Mouse (Mus musculus) kidney, postnatal 25 days (tissue): Measurements from ENCODE around the gene Pip4k2b.
A peak's percentile ranks its signal among the peaks of the same experiment; 100 is the strongest.
"Not testable (repeated sequence)": the region's sequence is repeated elsewhere in the genome, so short reads cannot be mapped to it uniquely, and the experiment has no call there.

Experiments
- DNase-seq, 2 experiments: peaks; one replicate each; pipeline ENCODE4 v3.0.0; 2021; ENCODE audit warnings: mixed read lengths in 2 of 2

Pip4k2b gene

DNA sequence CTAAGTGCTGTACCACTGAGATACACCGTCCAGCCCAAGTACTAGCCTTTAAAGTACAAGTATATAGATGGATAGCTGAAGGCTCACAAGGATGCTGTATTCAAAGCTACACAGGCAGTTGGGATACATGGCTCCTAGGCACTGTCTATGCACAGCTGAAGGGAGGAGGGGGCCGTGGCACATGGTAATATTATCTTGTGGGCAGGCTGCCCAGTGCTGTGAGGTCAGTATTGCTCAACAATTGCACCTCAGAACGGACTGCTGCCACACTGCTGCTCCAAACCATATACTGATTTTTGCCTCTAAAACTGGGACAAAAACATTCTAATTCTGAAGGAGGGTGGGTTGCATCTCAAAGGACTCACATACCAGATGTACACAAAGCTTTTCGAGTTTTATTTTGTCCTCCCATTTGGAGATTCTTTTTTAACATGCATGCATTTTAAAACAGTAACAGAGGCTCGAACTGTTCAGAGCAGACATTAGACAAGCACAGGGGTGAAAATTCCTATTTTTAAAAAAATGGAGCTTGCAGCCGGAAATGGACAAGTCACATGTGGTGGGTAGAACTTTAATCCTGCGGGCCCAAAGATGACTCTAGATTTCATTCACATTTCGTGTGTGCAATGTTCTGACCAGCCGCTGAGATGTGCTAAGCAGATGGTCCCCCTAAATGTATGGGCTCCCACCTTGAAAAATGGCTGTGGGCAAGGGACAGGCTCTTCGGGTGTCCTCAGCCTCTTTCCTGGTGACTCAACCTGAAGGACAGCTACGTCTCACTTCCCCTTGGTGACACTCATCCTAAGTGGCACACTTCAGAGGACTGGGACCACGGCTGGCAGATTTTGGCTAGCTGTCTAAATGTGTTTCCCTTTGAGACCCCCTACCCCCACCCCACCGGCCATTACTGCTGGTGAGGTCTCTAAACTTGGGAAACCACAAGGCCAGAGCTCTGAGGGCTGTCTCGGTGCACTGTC, 29.4 kb downstream of the Pip4k2b start:
- DNase-seq = no peak

DNA sequence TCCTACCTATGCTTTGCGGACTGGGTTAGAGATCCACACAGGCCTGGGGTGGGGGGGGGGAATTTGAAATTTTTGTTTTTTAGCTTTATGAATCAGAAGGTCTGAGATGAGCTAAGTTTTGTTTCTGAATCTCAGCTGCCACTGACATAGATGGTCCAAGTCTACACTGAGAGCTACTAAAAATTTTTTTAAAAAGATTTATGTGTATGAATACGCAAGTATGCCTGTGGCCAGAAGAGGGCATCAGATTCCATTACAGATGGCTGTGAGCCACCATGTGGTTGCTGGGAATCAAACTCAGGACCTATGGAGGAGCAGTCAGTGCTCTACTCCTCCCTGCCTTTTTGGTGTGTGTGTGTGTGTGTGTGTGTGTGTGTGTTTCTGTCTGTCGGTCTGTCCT, 30.1 kb downstream of the Pip4k2b start:
- no peak for DNase-seq

DNA sequence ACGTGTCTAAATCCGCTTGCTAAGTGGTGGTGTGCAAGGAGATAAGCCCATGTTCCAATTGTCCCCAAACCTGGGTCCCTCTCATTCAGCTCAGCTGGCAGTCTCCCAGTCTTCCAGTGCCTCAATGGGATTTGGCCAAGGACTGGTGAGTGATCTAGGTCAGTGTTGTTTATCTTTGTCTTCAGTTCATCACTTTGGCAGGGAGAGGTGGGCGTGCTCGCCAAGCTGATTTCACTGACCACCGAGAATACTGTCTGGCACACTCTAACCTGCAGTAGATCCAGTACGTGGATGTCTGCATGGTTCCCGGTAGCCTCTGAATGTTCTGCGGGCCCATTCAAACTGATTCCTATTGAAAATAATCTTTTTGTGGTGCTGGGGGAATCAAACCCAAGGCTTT, 30.6 kb downstream of the Pip4k2b start:
- DNase-seq = no peak

DNA sequence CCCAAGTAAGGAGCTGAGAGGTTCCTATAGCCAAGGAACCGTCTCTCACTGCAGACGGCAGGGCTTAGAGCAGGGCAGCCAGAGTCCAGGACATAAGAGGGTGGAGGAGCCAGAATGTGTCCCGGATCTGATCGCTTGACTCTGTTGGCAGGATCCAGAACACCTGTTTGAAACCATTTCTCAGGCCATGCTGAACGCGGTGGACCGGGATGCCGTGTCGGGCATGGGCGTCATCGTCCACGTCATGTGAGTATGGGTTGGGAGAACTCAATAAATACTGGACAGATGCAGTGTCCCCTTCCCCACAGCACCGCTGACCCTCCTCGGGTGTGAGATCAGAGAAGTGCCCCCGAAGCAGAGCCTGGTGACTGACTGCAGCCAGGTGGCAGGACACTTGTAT, 32.2 kb downstream of the Pip4k2b start:
- no peak for DNase-seq

DNA sequence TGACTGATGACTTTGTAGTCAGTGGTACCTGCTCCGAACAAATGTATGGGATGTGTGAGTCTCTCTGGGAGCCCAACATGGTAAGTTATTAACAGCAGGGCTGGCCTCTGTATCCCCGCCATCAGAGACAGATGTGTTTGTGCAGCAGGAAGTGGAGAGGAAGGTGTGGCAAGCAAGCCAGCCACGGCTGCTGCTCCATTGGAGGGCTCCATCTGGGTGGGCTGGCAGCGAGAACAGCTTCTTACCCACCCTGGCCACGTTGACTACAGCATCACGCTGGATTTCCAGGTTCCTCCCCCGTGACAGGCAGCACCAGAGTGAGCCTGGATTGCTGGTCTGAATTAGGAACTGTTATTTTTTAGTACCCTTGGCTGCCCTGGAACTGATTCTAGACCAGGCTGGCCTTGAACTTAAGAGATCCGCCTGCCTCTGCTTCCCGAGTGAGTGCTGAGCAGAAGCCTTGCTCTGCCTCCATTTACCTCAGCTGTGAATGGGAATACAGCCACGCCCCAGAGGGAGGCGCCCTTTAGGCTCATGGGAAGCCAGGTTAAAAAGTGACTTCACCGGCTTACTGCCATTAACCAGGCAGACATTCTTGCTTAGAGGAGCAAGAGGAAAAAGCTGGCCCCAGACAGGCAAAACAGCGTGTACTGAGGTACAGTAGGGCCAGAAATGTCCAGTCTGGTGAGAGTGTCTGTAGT, 33.2 kb downstream of the Pip4k2b start:
- no peak for DNase-seq

DNA sequence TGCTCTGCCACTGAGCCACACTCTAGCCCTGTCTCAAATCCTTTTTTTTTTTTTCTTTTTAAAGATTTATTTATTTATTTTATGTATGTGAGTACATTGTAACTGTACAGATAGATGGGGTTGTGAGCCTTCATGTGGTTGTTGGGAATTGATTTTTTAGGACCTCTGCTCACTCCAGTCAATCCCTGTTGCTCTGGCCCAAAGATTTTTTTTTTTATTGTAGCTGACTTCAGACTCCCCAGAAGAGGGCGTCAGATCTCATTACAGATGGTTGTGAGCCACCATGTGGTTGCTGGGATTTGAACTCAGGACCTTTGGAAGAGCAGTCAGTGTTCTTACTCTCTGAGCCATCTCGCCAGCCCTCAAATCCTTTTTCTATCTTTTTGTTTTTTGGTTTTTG, 34.4 kb downstream of the Pip4k2b start:
- not testable (repeated sequence) for DNase-seq

DNA sequence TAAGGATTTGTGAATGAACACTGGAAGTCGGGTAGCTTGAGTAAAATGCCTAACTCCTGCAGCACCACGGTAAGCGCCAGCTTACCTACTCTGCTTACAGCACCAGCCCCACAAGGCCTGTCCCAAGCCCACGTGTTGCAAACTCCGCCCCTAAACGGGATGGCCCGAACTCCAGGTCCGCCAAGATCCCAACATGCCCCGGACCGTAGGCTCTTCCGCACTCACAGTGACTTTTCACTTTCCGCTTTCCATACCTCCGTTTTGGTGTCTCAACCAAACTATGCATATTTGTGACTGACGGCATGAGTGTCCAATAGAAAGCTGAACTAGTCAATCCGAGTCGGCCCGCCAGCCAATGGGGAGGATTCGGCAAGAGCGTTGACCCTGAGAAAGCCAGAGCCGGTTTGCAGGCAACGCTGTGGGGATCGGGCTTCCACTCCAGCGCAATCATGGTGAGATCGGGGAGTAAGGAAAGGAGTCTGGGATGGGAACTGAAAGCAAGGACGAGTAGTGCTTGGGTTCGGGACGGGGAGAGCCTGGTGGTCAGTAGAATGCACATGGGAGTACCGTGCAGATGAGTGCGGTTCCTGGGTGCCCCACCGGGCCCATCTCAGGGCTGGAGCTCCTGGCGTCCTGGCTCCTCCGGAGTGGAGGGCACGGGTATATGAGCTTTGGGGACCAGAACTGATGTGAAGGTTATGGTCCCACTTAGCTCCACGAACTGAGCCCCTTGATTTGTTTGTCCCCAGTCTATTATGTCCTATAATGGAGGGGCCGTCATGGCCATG, 41.3 kb downstream of the Pip4k2b start, which contains the start of gene Psmb3:
Psmb3 (plus strand) TSS at position 361 of the 788 bp plus-strand sequence.
- DNase-seq = peak; percentile 100

DNA sequence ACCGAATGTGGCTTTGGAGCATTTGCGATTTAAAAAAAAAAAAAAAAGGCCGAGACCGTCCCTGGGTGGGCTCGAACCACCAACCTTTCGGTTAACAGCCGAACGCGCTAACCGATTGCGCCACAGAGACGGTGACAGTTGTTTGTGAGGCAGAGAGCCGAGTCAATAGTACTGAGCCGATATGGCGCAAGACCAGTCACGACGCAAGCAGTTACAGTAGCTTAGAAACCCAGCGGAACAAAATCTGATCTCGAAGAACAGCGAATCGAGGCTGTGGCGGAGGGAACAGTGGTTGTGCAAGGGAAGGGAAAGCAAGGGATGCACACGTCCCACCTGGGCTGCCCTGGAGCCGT, 42.1 kb downstream of the Pip4k2b start:
- peak; percentile 89 for DNase-seq

DNA sequence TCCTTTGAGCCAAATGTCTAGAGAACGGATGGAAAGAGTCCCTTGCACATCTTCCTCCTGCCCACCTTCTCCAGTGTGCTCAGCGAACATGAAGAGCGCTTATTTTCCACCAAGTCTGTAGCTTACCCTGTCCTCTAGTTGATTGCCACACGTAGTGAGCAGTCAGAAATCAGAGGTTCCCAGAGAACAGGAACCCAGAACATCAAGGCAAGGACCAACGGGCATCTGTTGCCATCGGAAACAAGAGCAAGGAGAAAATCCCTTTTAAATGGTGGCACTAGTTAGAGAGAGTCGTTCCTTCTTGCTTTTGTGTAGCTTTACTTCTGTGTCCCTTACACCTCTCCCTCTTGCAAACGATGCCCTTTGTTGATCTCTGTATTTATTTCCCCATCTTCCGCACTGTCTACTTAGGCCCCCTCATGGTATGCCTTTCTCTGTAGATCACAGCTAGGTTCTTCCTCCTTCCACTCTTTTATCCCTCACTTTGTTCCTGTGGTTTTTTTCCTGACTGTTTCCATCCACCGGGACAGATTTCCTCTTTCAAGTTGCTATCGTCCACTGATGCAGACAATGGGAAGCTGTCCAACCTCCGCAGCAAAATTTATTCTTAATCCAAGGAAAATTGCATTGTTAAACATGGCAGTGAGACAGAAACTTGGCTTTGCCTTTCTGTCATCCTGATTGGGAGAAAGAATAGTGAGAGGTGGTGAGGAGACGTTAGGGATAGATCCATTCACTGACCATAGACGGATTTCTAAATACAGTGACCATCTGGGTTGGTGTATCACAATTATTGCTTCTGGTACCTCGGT, 42.7 kb downstream of the Pip4k2b start:
- no peak for DNase-seq

DNA sequence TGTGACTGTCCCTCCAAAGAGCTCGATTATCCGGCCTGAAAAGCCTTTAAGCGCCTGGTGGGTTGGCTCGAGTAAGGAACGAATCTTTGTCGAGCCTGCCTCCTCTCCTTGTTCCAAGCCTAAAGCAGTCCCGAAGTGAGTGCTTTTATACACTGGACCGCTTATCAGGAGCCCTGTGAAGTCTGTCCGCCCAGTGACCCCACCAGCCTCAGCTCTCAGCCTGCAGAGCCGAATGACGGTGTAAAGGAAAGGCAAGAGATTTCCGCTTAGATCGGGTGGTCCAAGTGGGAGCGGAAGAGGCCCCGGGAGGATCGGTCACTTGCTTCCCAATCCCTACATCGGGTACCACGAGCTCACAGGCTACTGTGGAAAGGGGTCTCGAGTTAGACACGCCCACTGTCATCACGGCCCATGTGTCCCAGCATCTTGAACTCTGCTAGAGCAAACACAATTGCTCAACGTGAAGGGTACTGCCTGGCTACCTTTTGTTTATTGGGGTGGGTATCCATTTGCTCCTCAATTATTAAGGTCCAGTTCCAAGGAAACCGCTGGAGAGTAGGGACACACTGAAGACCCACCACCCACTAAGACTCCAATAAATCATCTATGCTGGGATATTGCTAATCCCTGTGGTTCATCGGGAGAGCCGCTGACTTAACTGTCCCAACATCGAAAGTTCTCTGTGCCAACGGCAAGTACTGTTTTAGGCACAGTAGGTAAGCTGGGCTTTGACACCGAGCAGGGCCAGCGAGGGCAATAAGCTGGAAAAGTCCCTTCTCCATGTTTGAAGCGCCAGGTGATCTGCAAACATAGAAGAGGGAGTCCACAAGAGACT, 43.5 kb downstream of the Pip4k2b start:
- DNase-seq = peak in 1 of 2 experiments; percentile 39

DNA sequence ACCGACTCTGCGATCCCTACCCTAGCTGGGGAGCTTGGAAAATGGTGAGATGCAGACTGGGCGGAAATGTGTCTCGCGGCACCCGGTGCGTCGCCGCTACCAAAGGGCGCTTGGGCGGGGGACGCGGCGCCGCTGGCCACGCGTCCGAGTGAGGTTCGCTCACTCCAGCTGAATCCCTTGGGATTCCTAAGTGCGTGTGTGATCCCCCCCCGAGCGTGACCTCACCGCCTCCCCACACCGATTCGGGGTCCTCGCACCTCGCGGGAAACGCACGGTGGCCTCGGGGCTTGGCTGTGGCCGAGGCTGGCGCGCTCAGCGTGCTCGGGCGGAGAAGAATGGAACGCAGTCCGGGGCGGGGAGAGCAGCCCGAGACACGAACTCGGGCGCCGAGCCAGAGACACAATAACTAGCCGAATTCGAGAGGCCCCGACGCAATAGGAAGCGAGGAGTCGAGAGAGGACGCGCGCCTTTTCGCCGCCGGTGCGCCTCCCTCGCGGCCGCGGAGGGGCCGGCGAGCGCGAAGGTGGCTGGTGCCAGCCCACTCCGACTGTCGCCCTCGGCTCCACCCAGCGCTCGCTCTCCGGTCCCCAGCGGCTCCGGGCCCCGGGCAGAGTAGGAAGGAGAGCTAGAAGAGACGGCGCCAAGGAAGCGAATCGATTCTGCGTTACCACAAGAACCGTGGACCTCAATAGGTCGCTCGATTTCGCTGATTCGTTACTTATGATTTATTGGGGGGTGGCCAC, 44.3 kb downstream of the Pip4k2b start, which contains the start of gene Pcgf2:
Pcgf2 (minus strand) TSS at position 495 of the 743 bp plus-strand sequence.
- DNase-seq = peak; percentile 87 to 92

DNA sequence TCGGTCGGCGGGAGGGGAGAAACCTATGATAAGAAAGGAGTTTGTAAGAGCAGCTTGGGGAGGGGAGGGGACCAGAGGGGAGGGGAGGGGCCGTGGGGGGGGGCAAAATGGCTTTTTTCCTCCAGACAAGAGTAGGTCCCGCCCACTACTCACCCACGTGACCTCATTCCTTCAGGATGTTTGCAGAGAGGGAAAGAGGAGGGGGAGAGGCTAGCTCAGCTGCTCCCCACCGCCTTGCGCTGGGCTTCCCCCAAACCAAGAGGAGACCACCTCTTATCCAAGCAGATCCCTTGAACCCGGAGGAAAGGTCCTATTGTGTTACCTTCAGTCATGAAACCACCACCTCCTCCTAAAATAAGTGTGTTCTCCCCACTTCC, 44.9 kb downstream of the Pip4k2b start:
- peak; percentile 96 to 99 for DNase-seq

DNA sequence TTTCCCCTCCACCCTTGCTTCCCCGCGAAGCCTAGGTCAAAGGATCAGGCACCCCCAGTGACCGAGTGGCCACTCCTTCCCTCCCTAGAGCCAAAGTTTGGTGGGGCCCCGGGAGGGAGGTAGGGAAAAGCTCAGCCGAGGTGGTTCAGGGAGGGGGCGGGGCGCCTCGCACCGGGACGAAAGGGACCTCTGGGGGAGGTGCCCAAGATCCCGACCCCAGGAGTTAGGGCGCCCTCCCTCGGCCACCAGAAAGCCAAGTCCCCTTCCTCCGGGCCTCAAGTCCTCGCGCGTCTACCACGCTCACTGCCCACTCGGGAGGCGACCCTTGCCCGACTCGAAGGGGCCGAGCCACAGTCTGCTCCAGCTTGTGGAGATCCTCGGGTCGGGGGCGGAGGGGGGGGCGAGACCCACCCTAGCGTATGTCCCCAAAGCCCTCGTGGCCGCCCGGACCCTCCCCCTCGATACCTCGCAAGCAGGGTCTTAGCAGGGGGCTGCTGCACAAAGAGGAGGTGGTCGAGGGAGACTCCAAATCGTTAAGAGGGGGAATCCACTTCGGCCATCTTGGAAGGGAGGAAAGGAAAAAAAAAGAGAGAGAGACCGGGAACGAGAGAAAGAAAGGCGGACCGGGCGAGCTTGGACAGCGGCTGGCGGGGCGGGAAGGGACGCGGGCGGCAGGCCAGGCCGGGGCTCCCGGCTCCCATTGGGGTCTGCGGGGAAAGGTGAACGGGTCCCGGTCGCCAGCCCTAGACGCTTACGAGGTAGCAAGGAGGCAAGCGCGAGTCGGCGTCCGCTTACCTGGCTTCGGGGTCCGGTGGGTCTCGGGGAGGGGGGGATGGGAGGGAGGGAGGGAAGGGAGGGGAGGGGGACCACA, 45.5 kb downstream of the Pip4k2b start:
- DNase-seq = peak; percentile 83 to 93

DNA sequence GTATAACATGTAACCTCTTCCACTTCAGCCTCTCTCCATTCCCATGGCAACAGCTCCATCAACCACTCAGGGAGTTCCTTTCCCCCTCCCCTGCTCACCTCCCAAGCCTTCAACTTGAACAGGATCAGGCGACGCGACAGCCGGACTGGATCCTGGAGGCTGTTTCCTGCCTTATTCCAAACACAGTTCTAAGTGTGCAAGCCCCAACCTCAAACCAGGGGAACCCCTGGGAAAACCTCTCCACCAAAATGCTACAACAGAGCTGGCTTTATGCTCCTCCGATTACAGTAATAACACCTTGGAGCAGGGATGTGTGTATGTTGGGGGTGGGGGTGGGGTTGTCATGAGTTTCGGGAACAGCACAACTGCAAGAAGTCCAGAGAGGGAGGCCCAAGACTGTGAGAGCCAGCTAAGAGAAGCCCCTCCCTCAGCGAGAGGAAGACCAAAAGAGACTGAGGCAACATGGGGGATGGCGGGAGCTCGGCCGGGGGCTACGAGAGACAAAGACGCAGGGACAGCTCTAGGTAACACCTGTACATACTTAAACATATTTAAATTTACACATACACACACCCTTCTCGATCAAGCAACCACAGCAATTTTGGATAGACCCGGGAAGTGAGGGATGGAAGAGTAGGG, 46.5 kb downstream of the Pip4k2b start:
- DNase-seq = no peak

DNA sequence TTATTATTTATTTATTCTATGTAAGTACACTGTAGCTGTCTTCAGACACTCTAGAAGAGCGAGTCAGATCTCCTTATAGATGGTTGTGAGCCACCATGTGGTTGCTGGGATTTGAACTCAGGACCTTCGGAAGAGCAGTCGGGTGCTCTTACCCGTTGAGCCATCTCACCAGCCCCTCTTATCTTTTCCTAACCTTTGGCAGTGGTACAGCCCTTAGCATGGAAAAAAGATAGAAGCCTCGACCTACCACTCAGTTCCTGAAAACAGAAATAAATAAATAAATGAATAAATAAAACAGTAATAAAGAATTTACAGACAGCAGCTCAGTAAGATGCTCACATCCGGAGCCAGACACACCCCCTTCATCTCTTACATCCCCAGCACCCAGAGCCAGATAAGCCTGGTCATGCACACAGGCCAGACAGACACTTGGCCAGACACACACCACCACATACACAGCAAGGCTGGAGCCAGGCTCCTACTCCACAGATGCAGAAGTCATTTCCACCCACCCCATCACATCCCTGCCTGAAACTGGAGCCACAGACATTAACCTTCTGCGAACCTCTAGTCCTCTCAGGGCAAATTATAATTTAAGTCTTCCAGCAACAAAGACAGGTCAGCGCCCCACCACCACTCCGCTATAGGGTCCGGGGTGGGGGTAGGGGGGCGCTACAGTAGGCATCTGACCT, 47.2 kb downstream of the Pip4k2b start:
- no peak for DNase-seq

DNA sequence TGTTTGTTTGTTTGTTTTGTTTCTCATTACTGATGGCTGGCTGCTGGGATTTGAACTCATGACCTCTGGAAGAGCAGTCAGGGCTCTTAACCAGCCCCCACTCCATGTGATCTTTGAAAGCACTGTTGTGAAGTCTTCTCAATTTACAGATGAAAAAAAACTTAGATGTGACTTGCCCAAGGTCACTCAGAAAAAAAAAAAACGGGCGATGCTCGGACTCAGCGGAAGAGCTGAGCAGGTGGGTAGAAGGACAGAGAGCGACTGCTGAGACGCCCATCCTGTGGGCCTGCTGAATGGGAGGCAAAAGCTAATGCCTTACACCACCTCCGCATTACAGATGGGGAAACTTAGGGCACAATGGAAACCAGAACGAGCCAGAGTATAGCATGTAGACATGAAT, 47.8 kb downstream of the Pip4k2b start:
- DNase-seq = no peak

DNA sequence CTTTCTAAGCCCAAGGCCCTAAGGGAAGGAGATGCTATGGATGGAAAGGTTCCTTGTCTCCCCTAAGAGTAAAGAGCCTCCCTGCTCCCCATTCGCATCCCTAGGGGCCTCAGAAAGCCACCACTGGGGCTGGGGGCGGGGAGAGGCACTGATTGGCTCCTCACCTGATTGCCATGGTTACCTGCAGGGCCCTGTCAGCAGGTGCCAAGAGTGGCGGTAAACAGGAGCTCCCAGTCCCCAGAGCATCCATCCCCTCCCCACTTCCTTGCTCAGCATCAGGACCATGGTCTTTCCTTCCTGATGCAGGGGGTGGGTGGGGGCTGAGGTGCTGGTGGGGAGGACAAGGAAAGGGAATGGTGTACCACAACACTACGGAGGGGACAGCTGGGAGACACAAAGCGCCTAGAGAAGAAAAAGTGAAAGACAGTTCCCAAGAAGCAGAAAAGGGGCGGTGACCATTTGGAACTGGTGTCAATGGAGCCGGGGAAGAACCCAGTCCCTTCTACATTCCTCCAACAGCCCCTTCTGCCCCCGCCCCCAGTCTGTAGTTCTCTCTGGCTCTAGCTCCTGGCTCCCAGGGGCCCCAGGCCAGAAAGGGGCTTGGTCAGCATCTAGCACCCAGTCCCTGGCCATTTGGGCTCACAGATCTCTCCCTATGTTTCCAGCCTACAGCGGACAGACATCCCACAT, 48.6 kb downstream of the Pip4k2b start:
- DNase-seq = no peak
